Mouse (Mus musculus) skeletal muscle tissue, adult 2 months (tissue): ENCODE results near the gene Frs2.

Source experiments
- DNase-seq: peaks from one replicate; pipeline ENCODE4 v3.0.0-alpha.2; 2012; ENCODE audit warnings: low read depth, low spot score

The Frs2 gene

DNA sequence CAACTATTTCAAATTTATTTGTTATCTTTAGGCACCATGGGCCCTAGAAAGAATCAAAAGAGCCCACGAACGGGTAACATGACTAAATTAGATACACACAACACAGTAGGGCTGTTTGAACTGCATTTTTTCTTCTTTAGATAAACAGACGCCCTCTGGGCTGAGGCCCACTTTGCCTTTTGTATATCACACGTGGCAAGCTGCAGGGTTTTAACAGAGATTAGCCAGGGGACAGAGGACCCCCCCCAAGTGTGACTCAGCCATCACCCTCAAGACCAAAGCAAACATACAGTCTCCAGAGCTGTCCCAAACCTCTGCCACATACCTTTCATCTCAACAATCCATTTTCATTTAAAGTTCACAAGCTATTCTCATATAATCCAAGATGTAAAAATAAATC, 42.1 kb downstream of the Frs2 start:
- DNase-seq, result no peak

GRCm38 (mm10) chr10:117105015-117105414, 43.3 kb downstream of the Frs2 start:
- DNase-seq, result no peak

DNA sequence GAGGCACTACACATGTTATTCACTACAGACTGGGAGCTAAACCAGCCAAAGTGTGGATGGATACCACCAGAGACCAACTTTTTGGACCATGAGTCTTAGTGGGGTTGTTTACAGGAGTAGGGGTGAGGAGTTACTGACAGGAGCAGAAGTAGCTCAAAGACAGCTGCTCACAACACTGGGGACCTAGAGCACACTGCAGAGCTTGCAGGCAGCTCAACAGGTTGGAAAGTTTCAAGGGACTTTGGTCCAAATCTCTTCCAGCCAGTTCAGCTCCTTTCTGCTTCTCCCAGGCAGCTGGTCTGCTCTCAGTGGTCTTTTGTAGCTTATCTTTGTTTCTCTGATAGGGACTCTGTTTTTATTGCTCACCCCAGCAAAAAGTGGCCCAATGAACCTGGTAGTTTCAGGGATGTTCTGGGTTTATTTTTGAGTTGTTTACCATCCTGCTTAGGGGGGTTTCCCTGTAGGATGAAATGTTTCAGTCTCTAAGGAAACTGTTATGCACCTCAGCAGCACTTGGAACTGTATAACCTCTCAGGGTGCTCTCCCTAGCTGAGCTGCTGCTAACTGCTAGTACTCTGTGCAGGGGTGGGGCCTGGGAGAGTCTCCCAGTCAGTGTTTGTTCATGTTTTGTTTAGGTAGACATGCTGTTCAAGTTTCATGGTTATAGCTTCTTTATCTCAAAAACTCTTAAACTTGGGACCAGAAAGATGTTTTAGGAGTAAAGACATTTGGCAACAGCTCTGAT, 44.3 kb downstream of the Frs2 start:
- no peak for DNase-seq

DNA sequence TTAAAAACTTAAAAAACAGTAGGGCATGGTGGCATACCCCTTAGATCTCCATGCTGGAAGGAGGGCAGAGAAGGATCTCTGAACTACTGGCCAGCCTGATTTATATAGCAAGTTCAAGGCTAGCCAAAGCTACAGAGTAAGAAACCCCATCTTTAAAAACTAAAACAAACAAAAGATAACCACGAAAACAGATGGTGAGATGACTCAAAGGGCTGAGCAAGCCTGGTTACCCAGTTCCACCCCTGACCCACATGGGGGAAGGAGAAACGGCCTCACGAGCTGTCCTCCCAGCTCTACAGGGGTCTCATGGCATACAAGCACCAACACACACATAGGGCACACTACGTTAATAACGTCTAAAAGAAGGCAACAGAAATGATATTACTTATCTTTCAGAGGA, 48.2 kb downstream of the Frs2 start:
- DNase-seq, result no peak

GRCm38 (mm10) chr10:117097116-117097698, 51.1 kb downstream of the Frs2 start:
- DNase-seq, result no peak

DNA sequence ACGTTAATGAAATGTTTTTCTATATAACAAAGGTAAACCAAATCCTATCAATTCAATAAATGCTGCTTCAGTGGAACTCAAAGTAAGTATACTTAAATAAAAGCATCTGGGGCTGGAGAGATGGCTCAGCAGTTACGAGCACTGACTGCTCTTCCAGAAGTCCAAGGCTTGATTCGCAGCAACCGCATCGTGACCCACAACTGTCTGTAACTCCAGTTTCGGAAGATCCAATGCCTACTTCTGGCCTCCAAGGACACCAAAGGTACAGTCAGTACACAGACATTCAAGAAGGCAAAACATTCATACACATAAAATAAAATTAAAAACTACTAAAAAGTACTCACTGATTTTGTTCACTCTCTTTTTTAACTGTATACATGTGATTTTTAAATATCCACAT, 52.2 kb downstream of the Frs2 start:
- no peak for DNase-seq

DNA sequence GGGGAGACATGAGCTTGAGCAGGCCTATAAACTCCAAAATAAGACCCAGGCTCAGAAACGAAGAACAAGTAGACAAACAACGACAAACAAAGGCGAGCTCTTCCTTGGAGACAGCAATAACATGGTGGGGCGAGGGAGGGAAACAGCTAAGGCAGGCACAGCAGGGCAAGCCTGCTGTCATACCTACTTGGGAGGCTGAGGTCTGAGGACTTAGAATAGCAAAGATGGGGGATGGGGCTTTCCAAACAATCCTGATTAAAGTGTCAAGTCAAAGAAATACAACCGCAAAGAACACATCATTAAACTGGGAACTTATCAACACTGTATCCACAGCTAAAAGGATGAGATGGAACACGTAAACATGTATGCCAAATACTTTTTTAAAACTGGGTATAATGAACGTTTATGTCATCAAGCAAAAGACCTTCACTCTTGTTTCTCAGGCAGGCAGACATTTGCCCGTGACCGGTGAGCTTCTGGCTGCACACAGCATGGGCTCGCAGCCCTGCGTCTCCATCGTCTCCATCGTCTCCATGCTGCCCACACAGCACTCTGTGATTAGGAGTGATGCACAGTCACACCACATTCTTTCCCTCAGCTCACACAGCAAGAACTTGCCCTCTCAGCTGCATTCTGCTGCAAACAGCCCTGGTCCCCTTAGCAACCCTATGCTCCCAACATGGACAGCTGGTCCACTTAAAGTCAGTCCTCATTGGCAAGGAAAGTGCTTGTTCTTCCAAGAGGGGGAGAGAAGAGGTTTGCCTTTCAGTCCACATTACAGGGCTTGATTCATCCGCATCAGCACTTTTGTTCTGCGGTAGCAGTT, 53.6 kb downstream of the Frs2 start:
- DNase-seq, result peak; percentile 52

DNA sequence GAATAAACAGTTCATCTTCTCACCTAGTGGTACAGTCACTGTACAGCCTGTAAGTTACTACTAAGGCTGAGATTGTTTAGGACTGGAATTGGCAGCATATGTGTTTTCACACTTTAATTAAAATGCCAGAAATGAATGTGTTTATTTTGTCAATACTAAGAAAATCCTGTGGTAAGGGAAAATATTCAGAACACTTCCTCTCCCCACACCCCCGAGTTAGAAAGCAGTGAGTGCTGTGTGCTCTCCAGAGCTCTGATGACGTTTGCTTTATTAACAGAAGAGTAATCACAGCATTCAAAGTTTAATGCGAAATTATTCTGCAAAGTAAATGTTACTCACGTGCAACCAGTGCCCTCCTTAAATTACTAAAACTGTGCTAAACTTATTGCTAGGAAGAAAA, 58.7 kb downstream of the Frs2 start:
- no peak for DNase-seq

DNA sequence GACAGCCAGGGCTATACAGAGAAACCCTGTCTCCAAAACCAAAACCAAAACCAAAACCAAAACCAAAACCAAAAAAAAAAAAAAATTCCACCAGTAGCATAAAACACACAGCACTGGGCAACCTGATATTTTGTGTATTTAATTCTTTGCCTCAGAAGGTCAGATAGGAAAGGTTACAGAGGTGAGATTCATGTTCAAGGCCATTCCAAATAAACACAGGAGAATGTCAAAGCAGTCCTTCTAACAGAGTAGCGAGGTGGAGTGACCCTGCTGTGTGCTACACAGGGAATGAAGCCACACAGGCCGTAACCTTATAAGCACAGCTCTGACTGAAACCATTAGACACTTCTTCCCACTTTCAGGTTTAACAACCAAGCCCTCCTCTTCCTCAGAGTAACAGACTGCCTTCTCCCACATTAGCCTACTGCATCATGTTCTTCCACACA, 66.4 kb downstream of the Frs2 start:
- no peak for DNase-seq

DNA sequence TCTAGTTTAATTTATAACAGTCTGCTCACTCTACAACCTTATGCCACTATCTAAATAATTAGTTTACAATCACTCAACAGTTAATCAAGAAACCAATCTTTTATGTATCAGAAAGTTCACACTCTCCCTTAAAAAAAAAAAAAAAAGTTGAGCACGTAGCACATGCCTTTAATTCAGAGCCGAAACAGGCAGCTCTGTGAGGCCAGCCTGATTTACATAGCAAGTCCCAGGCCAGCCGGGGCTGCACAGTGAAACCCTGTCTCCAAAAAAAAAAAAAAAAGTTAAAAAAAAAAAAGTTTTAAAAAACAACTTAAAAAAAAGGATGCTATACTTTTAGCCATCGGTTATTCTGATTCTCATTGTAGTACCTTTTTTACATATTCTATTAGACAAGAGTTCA, 67.0 kb downstream of the Frs2 start:
- no peak for DNase-seq

GRCm38 (mm10) chr10:117078284-117078683, 70.0 kb downstream of the Frs2 start:
- DNase-seq, result no peak

GRCm38 (mm10) chr10:117073176-117073575, 75.2 kb downstream of the Frs2 start:
- no peak for DNase-seq

DNA sequence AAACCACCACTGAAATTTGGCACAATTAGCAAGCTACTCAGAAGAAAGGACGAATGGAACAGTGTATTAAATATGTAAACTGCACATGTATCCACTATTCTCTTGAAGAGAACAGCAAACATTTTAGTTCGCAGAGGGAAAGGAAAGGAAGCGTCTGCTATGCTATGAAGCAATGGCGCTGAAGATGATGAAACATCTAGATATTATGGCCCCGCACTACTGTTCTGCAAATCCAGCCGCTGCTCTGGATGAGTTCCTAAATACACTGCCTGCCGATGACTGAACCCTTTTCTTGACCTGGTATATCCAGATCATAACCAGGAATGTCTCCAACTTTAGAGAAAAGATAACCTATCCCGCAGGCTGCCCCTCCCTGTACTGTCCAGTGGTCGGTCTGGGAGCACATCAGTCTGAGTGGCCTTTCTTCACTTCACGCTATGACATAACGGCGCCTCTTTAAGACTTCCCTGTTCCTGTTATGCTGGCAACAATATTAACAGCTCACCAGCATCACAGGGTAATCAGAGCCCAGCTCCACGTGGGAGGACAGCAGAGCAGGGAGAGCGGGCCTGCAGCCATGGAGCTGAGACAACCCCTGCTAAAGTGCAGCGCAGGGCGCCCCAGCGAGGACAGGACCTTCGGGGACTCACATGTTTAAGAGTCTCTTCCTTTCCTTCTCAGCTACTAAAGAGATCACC, 76.0 kb downstream of the Frs2 start:
- no peak for DNase-seq

GRCm38 (mm10) chr10:117069109-117069508, 79.2 kb downstream of the Frs2 start:
- DNase-seq, result no peak

DNA sequence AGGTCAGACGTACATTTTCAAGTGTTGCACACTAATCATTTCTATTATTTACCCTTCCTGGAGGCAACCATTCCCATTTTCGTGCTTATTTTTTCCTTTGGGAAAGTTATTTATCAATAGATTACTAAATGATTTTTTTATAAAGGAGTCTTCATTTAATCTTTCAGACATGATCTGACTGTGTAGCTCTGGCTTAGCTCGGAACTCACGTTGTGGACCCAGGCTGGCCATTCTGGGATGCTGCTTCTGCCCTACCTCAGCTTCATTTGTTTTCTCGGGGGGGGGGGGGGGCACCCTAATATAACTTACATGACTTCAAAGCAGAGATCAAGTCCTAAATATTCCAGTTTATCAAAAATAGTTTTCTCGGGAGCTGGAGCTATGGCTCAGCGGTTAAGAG, 84.3 kb downstream of the Frs2 start:
- no peak for DNase-seq

- DNase-seq, result peak; percentile 91
Observed at GRCm38 (mm10) chr10:117063254-117064021, 84.9 kb downstream of the Frs2 start, which contains the start of gene Cct2. TSS of gene Cct2 (minus strand) at chr10:117063814.

- no peak for DNase-seq
Observed at GRCm38 (mm10) chr10:117062894-117063253, 85.5 kb downstream of the Frs2 start.

GRCm38 (mm10) chr10:117055668-117056067, 92.7 kb downstream of the Frs2 start:
- no peak for DNase-seq

GRCm38 (mm10) chr10:117049961-117050597, 98.3 kb downstream of the Frs2 start:
- no peak for DNase-seq

GRCm38 (mm10) chr10:117049253-117049652, 99.1 kb downstream of the Frs2 start:
- DNase-seq, result no peak
